22 mouse cellular contexts compared by ENCODE assay signal in genomic region chr4:120660485-120660884, GRCm38 (mm10). TPM values are rescaled to one million over a fixed set of nuclear protein-coding genes. Genes with fewer than 3 reads are reported as not detected.
DNase-seq lines count a peak whose midpoint lies in the region; ATAC-seq and TF ChIP-seq lines count a peak whose summit lies in the region.
"Had no signal": no experiment of that assay in that cellular context is flagged by ENCODE, and none has a peak within 500 bp of the region (broad histone marks: within the 10 kb centered on the region; RNA-seq: fewer than 3 reads in every experiment).

No protein-coding gene starts in this region.

- no peak for TF ChIP-seq POLR2A in lung, adult 2 months (IDR thresholded peaks at IDR 0.05; ENCODE audit: borderline replicate concordance, extremely low read depth, low read depth, low read length)

- intact Hi-C loops in heart, postnatal 10 days (cut with DNase I), result no loop called here

- no peaks in the 10 kb centered on the region for H3K4me1 ChIP-seq in lung, adult 2 months (ENCODE audit: control insufficient read depth, insufficient read depth, low read length)
- H3K4me1 ChIP-seq: forebrain, embryonic 10.5 days; limb, embryonic 12.5 days; midbrain, embryonic 13.5 days had no signal

- peak; percentile 84 to 85 for DNase-seq in frontal cortex, adult 2 months (ENCODE audit: extremely low spot score in 1 of 2, low spot score in 1 of 2)
- no peak for DNase-seq in frontal cortex, postnatal 10 days (ENCODE audit: low spot score in 2 of 2)
- DNase-seq in right cerebral cortex, adult 2 months (ENCODE audit: low spot score in 2 of 2), result peak; percentile 64 to 72
- DNase-seq in right cerebral cortex, postnatal 4 days, result no peak
- DNase-seq in heart, postnatal 10 days, result no peak
- no peak for DNase-seq in lung, adult 2 months
- DNase-seq: adrenal gland, postnatal 14 days; cerebellum, adult 18-20 months; cerebellum, postnatal 25 days; gastrocnemius, postnatal 36 days; kidney, adult 2 months; kidney, postnatal 10 days; lung, embryonic 14.5 days; thymus, postnatal 14 days had no signal

- no peak overlapping the region for H3K4me3 ChIP-seq in lung, adult 2 months (replicated peaks; ENCODE audit: extremely low read depth, low read depth, low read length)
- H3K4me3 ChIP-seq: forebrain, embryonic 10.5 days; heart, embryonic 10.5 days; limb, embryonic 12.5 days; liver, embryonic 12.5 days; midbrain, embryonic 13.5 days; neural tube, embryonic 12.5 days had no signal

- WGBS in lung, adult 2 months, result 63% methylated on average over 4 of the region's 4 CpGs

- TF ChIP-seq CTCF in lung, adult 2 months (IDR thresholded peaks at IDR 0.05; ENCODE audit: insufficient read depth, low read length), result no peak

- peak; percentile 55 for ATAC-seq in megakaryocyte progenitor cell, adult 5-6 weeks (replicated peaks; ENCODE audit: poor library complexity)
- ATAC-seq: inflammation-experienced regulatory T-cells, adult 6 months; liver, embryonic 12.5 days; midbrain, embryonic 13.5 days had no signal

RNA-seq across cellular contexts. Expression of gene Cited4, which starts 5.9 kb away (rescaled TPM):
- 9.2 and 14.8 TPM in 2 replicates for polyA plus RNA-seq in frontal cortex, adult 2 months (2012; rRNA removed)
- 3.2 and 4.6 TPM in 2 replicates for total RNA-seq in megakaryocyte progenitor cell, adult 5-6 weeks (2015)
- 5.6 and 7.5 TPM in 2 replicates for total RNA-seq in megakaryocyte progenitor cell, adult 5-6 weeks (2017)
- 10 to 100 TPM; 76.0 to 81.5 TPM for total RNA-seq in heart, postnatal 10 days (2021)
- polyA plus RNA-seq in lung, adult 2 months (2012; rRNA removed), result 5.8 and 9.3 TPM in 2 replicates

Comparison
In these comparisons a context has a peak if more than half of its experiments do, and no peak if none do; other contexts are left out.
1. DNase-seq: peak in frontal cortex, adult 2 months (2 of 2) and right cerebral cortex, adult 2 months (2 of 2); none in frontal cortex, postnatal 10 days (0 of 2), right cerebral cortex, postnatal 4 days (single experiment), heart, postnatal 10 days (0 of 2) and lung, adult 2 months (single experiment).
2. RNA of gene Cited4, which starts 5.9 kb away (total RNA-seq): 76.0 to 81.5 TPM in heart, postnatal 10 days; 3.2 to 7.5 TPM in megakaryocyte progenitor cell, adult 5-6 weeks; every median in the first group is over 4 times any median in the second.